Mouse (Mus musculus) embryonic fibroblast, embryonic 13.5 days (primary cell): ENCODE data around the gene Megf9. TPM values are rescaled to one million over a fixed set of nuclear protein-coding genes. Genes with fewer than 3 reads are reported as not detected.

Source experiments
- H3K27ac ChIP-seq: 2 replicates; pipeline ENCODE4 v1.5.1; 2012; ENCODE audit warnings: low read length, control low read depth, inconsistent platforms; ENCODE audit not compliant: insufficient read depth
- H3K4me1 ChIP-seq: 2 replicates; pipeline ENCODE4 v1.6.1; 2011; ENCODE audit warnings: low read length; ENCODE audit not compliant: control insufficient read depth, insufficient read depth
- H3K4me3 ChIP-seq: 2 replicates; pipeline ENCODE4 v1.5.1; 2011; ENCODE audit warnings: mild to moderate bottlenecking, control low read depth, low read length; ENCODE audit not compliant: insufficient read depth
- CTCF ChIP-seq: IDR thresholded peaks from 2 replicates; pipeline ENCODE4 v1.5.1; 2011; ENCODE audit warnings: mild to moderate bottlenecking, control low read depth, low read length, moderate library complexity, borderline replicate concordance; ENCODE audit not compliant: insufficient read depth
- POLR2A ChIP-seq: IDR thresholded peaks from 2 replicates; pipeline ENCODE4 v1.6.1; 2011; ENCODE audit warnings: low read depth, mild to moderate bottlenecking, control low read depth, low read length, moderate library complexity
- polyA plus RNA-seq: library from polyadenylated mRNA; stranded (reverse); fragments of >200 nt; gene quantifications from 2 replicates; pipeline ENCODE4 v1.2.4, GENCODE M21; 2011; ENCODE audit warnings: low read depth; ENCODE audit not compliant: missing spikeins, insufficient read length

Gene Megf9
- polyA plus RNA-seq: 9.1 and 13.4 TPM in 2 replicates

DNA sequence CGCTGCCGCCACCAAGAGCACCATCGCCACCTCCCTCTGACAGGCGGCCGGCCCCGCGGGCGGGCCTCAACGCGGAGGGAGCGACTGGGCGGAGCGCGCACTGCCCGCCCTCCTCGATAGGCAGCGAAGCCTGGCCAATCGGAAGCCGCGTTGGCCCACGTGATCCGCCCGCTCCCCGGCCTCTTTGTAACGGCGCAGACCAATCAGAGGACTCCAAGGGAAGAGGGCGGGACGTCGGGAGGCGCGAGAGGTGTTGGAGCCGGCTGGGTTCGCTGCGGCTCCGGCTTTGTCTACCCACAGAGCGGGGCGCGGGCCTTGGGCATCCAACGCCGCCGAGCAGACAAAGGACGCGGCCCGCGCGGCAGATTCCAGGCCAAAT is at the start of gene Megf9:
Megf9 (minus strand) TSS at position 105 of the 379 bp plus-strand sequence.
- H3K27ac ChIP-seq: peak within 1 kb of the TSS; percentile 81
- H3K4me3 ChIP-seq: peak within 1 kb of the TSS; percentile 78
- peak; percentile 74 for TF ChIP-seq POLR2A
- TF ChIP-seq CTCF: no peak
- H3K4me1 ChIP-seq: peaks cover 9% of the 10 kb centered on the region; the same call in 1 of the 2 replicates

DNA sequence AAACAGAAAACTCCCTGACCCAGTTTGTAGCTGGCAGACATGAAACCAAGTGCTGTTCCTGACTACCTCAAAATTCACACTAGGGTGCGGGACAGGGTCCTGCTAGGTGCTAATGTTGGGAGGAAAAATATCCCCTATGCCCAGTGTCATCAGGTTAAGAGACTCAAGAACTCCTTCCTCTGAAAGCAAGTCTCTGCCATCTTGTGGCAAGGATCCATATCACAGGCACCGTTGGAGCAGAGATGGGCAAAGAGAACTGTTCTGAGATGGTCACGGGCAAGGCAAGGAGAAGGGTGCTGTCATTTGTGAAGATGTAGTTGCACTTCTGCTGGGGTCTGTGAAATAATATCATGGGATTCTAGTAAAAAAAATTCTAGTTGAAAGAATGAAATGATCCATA is 44.9 kb upstream of the Megf9 start:
- Histone ChIP-seq H3K4me3 (no peak overlapping the region), H3K27ac (no peak overlapping the region), H3K4me1 (no peaks in the 10 kb centered on the region)
- TF ChIP-seq CTCF (peak; percentile 41; the same call in 1 of the 2 replicates), POLR2A (no peak)

DNA sequence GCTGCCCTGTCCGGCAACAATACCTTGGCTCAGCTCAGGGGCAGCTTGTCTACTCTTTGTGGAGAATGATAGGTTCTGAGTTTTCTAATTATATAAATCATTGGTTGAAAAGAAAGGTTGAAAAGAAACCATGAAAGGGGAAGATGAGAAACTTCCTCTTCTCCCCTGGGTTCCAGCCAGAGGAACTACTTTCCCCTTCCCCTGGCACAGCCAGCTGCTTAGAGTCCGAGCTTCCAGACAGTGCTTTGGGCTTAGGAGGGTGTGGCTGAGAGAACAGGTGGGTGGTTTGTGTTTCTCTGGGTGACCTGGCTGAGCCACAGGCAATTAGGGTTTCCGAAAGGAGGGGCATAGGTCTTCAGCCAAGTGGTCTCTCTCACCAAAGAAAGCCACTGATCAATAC is 43.5 kb upstream of the Megf9 start:
- Histone ChIP-seq H3K27ac (no peak overlapping the region), H3K4me1 (no peaks in the 10 kb centered on the region), H3K4me3 (no peak overlapping the region)
- no peak for TF ChIP-seq CTCF

DNA sequence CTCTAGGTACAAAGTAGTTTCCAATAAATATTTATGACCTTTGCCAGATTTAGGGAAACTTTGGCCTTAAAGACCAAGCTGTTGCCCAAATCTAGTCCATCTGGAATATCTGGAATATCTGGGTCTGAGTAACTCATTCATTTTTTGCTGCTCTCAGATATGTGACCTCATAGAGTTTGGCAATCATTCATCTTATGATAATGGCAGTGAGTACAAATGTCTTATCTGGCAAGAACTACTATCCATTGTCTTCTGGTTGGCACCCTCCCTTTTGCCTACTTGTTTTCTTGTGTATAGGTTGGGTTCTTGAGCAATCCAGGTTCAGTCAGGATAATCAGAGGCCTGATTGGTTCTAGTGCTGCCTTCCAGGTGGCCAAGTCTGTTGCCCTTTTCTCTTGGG is 41.3 kb upstream of the Megf9 start:
- H3K27ac ChIP-seq: no peak overlapping the region
- H3K4me3 ChIP-seq: no peak overlapping the region
- no peaks in the 10 kb centered on the region for H3K4me1 ChIP-seq
- TF ChIP-seq POLR2A (no peak), CTCF (no peak)

DNA sequence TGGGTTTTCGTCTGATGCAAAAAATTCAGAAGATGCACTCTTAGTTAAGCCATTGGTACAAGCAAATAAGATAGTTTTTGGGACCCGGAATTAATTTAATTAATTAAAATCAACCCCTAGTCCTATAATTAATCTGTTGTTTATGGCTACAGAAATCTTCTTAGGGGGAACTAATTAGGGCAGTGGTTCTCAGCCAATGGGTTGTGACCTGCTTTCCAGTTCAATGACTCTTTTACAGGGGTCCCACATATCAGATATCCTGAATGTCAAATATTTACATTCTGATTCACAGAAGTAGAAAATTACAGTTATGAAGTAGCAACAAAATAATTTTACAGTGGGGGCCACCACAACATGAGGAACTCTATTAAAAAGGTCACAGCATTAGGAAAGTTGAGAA is 39.1 kb upstream of the Megf9 start:
- Histone ChIP-seq H3K27ac (no peak overlapping the region), H3K4me1 (no peaks in the 10 kb centered on the region), H3K4me3 (no peak overlapping the region)
- no peak for TF ChIP-seq POLR2A
- no peak for TF ChIP-seq CTCF

DNA sequence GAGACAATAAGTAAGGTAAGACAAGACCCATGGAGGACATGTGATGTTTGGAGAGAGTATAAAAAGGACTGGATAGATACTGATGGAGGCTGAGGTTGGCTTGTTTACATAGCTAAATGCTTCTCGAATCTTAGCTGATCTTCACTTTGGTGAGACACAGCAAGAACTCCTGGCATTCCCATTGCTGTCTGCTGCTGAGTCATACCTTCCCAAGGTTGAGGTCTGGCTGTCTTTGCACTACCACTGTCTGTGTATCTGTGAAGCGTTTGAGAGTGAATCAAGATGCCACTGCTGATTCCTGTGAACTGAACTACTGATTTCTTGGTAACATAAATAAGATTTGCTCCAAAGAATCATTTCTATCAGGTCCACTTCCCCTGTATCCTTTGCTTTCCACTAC is 19.1 kb upstream of the Megf9 start:
- Histone ChIP-seq H3K27ac (no peak overlapping the region), H3K4me3 (no peak overlapping the region), H3K4me1 (no peaks in the 10 kb centered on the region)
- no peak for TF ChIP-seq POLR2A
- TF ChIP-seq CTCF: no peak

DNA sequence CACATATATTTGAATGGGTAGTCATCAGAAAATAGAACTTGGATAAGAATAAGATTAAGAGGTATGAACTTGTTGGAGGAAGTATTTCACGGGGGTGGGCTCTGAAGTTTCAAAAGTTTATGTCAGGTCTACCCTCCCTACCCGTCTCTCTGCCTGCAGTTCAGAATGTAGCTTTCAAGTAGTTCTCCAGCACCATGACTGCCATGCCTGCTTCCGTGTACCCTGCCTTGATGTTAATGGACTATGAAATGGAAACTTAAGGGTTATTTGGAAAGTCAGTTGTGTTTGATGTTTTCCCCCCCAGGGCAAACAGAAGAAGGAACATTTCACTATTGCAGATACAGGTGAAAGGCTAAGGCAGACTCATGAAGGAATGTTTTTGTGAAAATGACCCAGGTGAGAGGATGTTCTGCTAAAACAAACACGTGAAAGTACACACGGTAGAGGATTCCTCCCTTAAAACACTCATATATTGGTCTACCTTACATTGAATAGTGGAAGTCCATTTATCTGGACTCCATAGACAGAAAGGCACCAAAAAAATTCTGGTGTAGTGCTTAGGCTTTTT is 18.5 kb upstream of the Megf9 start:
- TF ChIP-seq POLR2A (no peak), CTCF (no peak)
- Histone ChIP-seq H3K4me1 (no peaks in the 10 kb centered on the region), H3K4me3 (no peak overlapping the region), H3K27ac (no peak overlapping the region)

DNA sequence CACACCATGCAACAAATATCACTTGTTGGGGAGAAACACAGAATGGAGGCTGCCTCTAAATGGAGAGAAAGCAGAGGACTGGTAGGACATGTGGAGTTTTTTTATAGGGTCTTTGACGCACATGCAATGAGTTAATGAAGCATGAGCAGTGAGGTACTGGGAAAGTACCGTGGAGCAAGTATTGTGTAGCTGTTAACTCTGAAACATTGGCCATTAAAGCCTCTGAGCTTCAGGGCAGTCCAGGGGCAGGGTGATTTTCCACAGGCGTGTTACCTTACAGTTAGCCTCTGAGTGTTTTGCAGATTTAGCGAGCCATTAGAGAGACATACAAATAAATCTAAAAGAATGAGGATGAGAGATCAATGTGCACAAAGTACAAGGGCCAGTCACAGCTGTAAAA is 17.3 kb upstream of the Megf9 start:
- Histone ChIP-seq H3K4me3 (no peak overlapping the region), H3K27ac (no peak overlapping the region), H3K4me1 (no peaks in the 10 kb centered on the region)
- TF ChIP-seq POLR2A (no peak), CTCF (no peak)

DNA sequence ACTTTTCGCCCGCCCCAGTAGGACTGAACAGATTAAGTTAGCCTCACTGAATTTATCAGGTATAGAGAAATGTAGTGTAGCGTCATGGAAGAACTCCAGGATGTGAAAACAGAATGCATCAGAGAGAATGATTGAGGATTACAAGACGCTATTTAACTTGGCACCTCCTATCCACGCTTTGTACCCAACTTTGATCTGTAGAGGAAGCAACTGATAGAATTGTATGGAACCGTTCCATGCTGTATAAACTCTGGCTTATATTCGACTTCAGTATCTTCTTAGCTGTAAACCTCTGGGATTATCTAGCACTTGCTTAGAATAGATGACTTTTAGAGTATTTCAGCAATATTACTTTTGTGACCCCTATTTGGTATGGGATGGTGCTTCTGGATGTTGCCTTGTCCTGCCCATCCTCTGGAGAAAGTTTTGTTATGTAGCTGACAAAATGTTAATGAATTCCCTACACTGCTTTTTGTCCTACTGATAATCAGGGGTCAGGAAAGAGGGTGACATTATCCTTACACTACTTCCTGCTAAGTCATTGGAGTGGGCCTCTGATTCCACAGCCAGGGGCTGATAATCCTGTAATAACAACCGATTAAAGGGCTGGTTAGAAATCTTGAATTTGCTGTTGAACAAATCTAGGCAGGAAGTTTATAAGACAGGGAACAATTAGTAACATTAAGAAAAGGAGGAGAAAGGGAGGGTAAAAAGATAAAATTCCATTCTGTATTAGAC is 12.8 kb upstream of the Megf9 start:
- Histone ChIP-seq H3K27ac (no peak overlapping the region), H3K4me1 (0 out of 2 replicates have a peak, but pooled peaks cover 2% of the 10 kb centered on the region)
- TF ChIP-seq POLR2A: no peak
- no peak for TF ChIP-seq CTCF

DNA sequence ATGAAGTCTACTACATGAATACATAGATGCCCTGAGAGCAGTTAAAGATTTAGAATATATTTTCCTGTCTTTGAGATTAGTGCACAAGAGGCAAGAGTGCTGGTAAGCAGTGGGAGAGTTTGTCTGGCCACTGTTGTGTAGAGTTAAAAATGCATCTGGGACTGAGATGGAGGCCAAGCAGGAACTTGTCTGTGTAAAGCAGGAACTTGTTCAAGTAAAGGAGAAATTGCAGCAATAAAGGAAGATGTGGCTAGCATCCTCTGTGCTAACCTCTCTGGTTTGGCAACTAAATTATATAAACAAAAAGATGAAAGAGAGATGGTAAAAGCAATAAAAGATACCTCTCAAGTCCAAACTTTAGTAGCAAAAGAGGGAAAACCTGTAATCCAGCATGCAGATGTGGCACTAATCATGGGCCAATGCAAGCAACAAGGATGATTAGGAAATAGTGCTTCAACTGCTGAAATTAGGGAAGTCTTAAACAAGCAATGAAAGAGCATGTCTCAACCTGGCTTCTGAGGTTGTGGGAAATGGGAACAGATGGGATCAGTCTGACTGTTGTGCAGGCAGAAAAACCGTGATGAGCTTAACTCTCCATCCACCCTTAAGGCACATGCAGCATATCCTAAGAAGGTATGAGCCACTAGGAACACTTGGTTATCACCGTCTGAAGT is 11.2 kb upstream of the Megf9 start:
- no peak overlapping the region for H3K27ac ChIP-seq
- H3K4me1 ChIP-seq: 0 out of 2 replicates have a peak, but pooled peaks cover 4% of the 10 kb centered on the region
- no peak for TF ChIP-seq CTCF
- TF ChIP-seq POLR2A: no peak
- H3K4me3 ChIP-seq: no peak overlapping the region

More for the DNA sequence above, 12.8 kb upstream of the Megf9 start:
- H3K4me3 ChIP-seq: no peak overlapping the region
